Mouse (Mus musculus) duodenum, adult 2 months (tissue): ENCODE results near the gene Vmn1r75. TPM values are rescaled to one million over a fixed set of nuclear protein-coding genes. Genes with fewer than 3 reads are reported as not detected.

Experiments
- polyA plus RNA-seq: library from polyadenylated mRNA; depleted of rRNA; stranded (reverse); fragments of >200 nt; gene quantifications from 2 replicates; pipeline ENCODE4 v1.2.3, GENCODE M21; 2012; ENCODE audit warnings: low replicate concordance; rRNA removed

Gene Vmn1r75
- polyA plus RNA-seq, result not detected in 2 replicates

GRCm38 (mm10) chr7:11874330-11874729 lies at the start of gene Vmn1r75:
TSS of gene Vmn1r75 (plus strand) at chr7:11874630.

GRCm38 (mm10) chr7:11833680-11834079 lies 40.8 kb upstream of the Vmn1r75 start, which contains the start of gene Vmn1r74:
TSS of gene Vmn1r74 (plus strand) at chr7:11833980.

Other genes starting within 250 kb of the Vmn1r75 start
- not detected in 2 replicates for gene Vmn1r72, start 194.5 kb upstream of the Vmn1r75 start, polyA plus RNA-seq
- gene Vmn1r73, start 144.4 kb upstream of the Vmn1r75 start, polyA plus RNA-seq, result not detected in 2 replicates
- gene Vmn1r74, start 40.6 kb upstream of the Vmn1r75 start, polyA plus RNA-seq, result not detected in 2 replicates
- gene Vmn1r76, start 63.6 kb downstream of the Vmn1r75 start, polyA plus RNA-seq, result not detected in 2 replicates
- gene Vmn1r77, start 162.1 kb downstream of the Vmn1r75 start, polyA plus RNA-seq, result not detected in 2 replicates